Mouse (Mus musculus): Measurements from ENCODE around the gene Iqcg. TPM values are rescaled to one million over a fixed set of nuclear protein-coding genes. Genes with fewer than 3 reads are reported as not detected.

The Iqcg gene
- total RNA-seq, 1 experiment = 11.3 TPM

- H3K27ac ChIP-seq (ENCODE audit: insufficient read depth, low read depth, low read length, poor library complexity, severe bottlenecking) = no peak overlapping the region
- 0 out of 4 replicates have a peak, but pooled peaks cover 0 to 4% of the 10 kb centered on the region in 2 experiments for H3K4me1 ChIP-seq (ENCODE audit: control insufficient read depth in 2 of 2, insufficient read depth in 2 of 2, low read length in 2 of 2, poor library complexity in 1 of 2)
- no peak for DNase-seq (ENCODE audit: low read depth, low spot score)
- no peaks in the 10 kb centered on the region for H3K9me3 ChIP-seq (ENCODE audit: control insufficient read depth, insufficient read depth, low read depth, low read length)
- in situ Hi-C loops (cut with MboI; ENCODE audit: low sequenced_read_pairs in 2 of 2, unreplicated experiment in 2 of 2) = no loop called here
- H3K36me3 ChIP-seq (ENCODE audit: control insufficient read depth, insufficient read depth, low read length, poor library complexity, severe bottlenecking) = peaks cover 18% of the 10 kb centered on the region
- H3K9ac ChIP-seq (ENCODE audit: insufficient read depth, low read depth, low read length, poor library complexity, severe bottlenecking) = no peak overlapping the region
- H3K4me3 ChIP-seq (ENCODE audit: insufficient read depth in 1 of 2, low read depth in 1 of 2, low read length in 2 of 2, poor library complexity in 1 of 2, severe bottlenecking in 1 of 2) = no peak overlapping the region
- TF ChIP-seq MAFK (IDR thresholded peaks at IDR 0.05; ENCODE audit: insufficient read depth, low read depth, low read length) (no peak), CHD2 (IDR thresholded peaks at IDR 0.05; ENCODE audit: low read depth, low read length) (no peak), ZNF384 (IDR thresholded peaks at IDR 0.05; ENCODE audit: low read depth, low read length) (no peak), HCFC1 (IDR thresholded peaks at IDR 0.05; ENCODE audit: borderline replicate concordance, insufficient read depth, low read length) (no peak), ZC3H11A (IDR thresholded peaks at IDR 0.05; ENCODE audit: borderline replicate concordance, low read depth, low read length) (no peak)
Measured at GRCm38 (mm10) chr16:33013801-33014200, 42.2 kb downstream of the Iqcg start.

- H3K27ac ChIP-seq (ENCODE audit: insufficient read depth, low read depth, low read length, poor library complexity, severe bottlenecking) = no peak overlapping the region
- H3K4me1 ChIP-seq (ENCODE audit: control insufficient read depth in 2 of 2, insufficient read depth in 2 of 2, low read length in 2 of 2, poor library complexity in 1 of 2) = 0 out of 4 replicates have a peak, but pooled peaks cover 0 to 4% of the 10 kb centered on the region in 2 experiments
- no peak overlapping the region for H3K9ac ChIP-seq (ENCODE audit: insufficient read depth, low read depth, low read length, poor library complexity, severe bottlenecking)
- in situ Hi-C loops (cut with MboI; ENCODE audit: low sequenced_read_pairs in 2 of 2, unreplicated experiment in 2 of 2) = no loop called here
- peaks cover 20% of the 10 kb centered on the region for H3K36me3 ChIP-seq (ENCODE audit: control insufficient read depth, insufficient read depth, low read length, poor library complexity, severe bottlenecking)
- no peak for TF ChIP-seq CHD2 (IDR thresholded peaks at IDR 0.05; ENCODE audit: low read depth, low read length)
- no peak for TF ChIP-seq ZNF384 (IDR thresholded peaks at IDR 0.05; ENCODE audit: low read depth, low read length)
- TF ChIP-seq HCFC1 (IDR thresholded peaks at IDR 0.05; ENCODE audit: borderline replicate concordance, insufficient read depth, low read length) = no peak
- no peak for TF ChIP-seq ZC3H11A (IDR thresholded peaks at IDR 0.05; ENCODE audit: borderline replicate concordance, low read depth, low read length)
- no peak for TF ChIP-seq MAFK (IDR thresholded peaks at IDR 0.05; ENCODE audit: insufficient read depth, low read depth, low read length)
- no peak overlapping the region for H3K4me3 ChIP-seq (ENCODE audit: insufficient read depth in 1 of 2, low read depth in 1 of 2, low read length in 2 of 2, poor library complexity in 1 of 2, severe bottlenecking in 1 of 2)
- H3K9me3 ChIP-seq (ENCODE audit: control insufficient read depth, insufficient read depth, low read depth, low read length) = no peaks in the 10 kb centered on the region
- no peak for DNase-seq (ENCODE audit: low read depth, low spot score)
Measured at GRCm38 (mm10) chr16:33010166-33010565, 45.9 kb downstream of the Iqcg start.

- Histone ChIP-seq H3K36me3 (ENCODE audit: control insufficient read depth, insufficient read depth, low read length, poor library complexity, severe bottlenecking) (peaks cover 14% of the 10 kb centered on the region), H3K9me3 (ENCODE audit: control insufficient read depth, insufficient read depth, low read depth, low read length) (no peaks in the 10 kb centered on the region), H3K4me1 (ENCODE audit: control insufficient read depth in 2 of 2, insufficient read depth in 2 of 2, low read length in 2 of 2, poor library complexity in 1 of 2) (0 out of 4 replicates have a peak, but pooled peaks cover 0 to 4% of the 10 kb centered on the region in 2 experiments), H3K4me3 (ENCODE audit: insufficient read depth in 1 of 2, low read depth in 1 of 2, low read length in 2 of 2, poor library complexity in 1 of 2, severe bottlenecking in 1 of 2) (no peak overlapping the region), H3K27ac (ENCODE audit: insufficient read depth, low read depth, low read length, poor library complexity, severe bottlenecking) (no peak overlapping the region), H3K9ac (ENCODE audit: insufficient read depth, low read depth, low read length, poor library complexity, severe bottlenecking) (no peak overlapping the region)
- in situ Hi-C loops (cut with MboI; ENCODE audit: low sequenced_read_pairs in 2 of 2, unreplicated experiment in 2 of 2) = no loop called here
- TF ChIP-seq ZC3H11A (IDR thresholded peaks at IDR 0.05; ENCODE audit: borderline replicate concordance, low read depth, low read length) = no peak
- no peak for TF ChIP-seq MAFK (IDR thresholded peaks at IDR 0.05; ENCODE audit: insufficient read depth, low read depth, low read length)
- TF ChIP-seq CHD2 (IDR thresholded peaks at IDR 0.05; ENCODE audit: low read depth, low read length) = no peak
- no peak for TF ChIP-seq HCFC1 (IDR thresholded peaks at IDR 0.05; ENCODE audit: borderline replicate concordance, insufficient read depth, low read length)
- TF ChIP-seq ZNF384 (IDR thresholded peaks at IDR 0.05; ENCODE audit: low read depth, low read length) = no peak
- DNase-seq (ENCODE audit: low read depth, low spot score) = no peak
Measured at GRCm38 (mm10) chr16:33007436-33007835, 48.6 kb downstream of the Iqcg start.

- in situ Hi-C loops (cut with MboI; ENCODE audit: low sequenced_read_pairs in 2 of 2, unreplicated experiment in 2 of 2) = no loop called here
- Histone ChIP-seq H3K4me1 (ENCODE audit: control insufficient read depth in 2 of 2, insufficient read depth in 2 of 2, low read length in 2 of 2, poor library complexity in 1 of 2) (no peaks in the 10 kb centered on the region), H3K27ac (ENCODE audit: insufficient read depth, low read depth, low read length, poor library complexity, severe bottlenecking) (no peak overlapping the region), H3K4me3 (ENCODE audit: insufficient read depth in 1 of 2, low read depth in 1 of 2, low read length in 2 of 2, poor library complexity in 1 of 2, severe bottlenecking in 1 of 2) (no peak overlapping the region), H3K36me3 (ENCODE audit: control insufficient read depth, insufficient read depth, low read length, poor library complexity, severe bottlenecking) (peaks cover 14% of the 10 kb centered on the region), H3K9me3 (ENCODE audit: control insufficient read depth, insufficient read depth, low read depth, low read length) (no peaks in the 10 kb centered on the region), H3K9ac (ENCODE audit: insufficient read depth, low read depth, low read length, poor library complexity, severe bottlenecking) (no peak overlapping the region)
- DNase-seq (ENCODE audit: low read depth, low spot score) = no peak
- TF ChIP-seq ZC3H11A (IDR thresholded peaks at IDR 0.05; ENCODE audit: borderline replicate concordance, low read depth, low read length) (no peak), HCFC1 (IDR thresholded peaks at IDR 0.05; ENCODE audit: borderline replicate concordance, insufficient read depth, low read length) (no peak), CHD2 (IDR thresholded peaks at IDR 0.05; ENCODE audit: low read depth, low read length) (no peak), MAFK (IDR thresholded peaks at IDR 0.05; ENCODE audit: insufficient read depth, low read depth, low read length) (no peak), ZNF384 (IDR thresholded peaks at IDR 0.05; ENCODE audit: low read depth, low read length) (no peak)
Measured at GRCm38 (mm10) chr16:33006888-33007287, 49.1 kb downstream of the Iqcg start.

GRCm38 (mm10) chr16:33005216-33005615 is 50.8 kb downstream of the Iqcg start:
- H3K9me3 ChIP-seq (ENCODE audit: control insufficient read depth, insufficient read depth, low read depth, low read length) = no peaks in the 10 kb centered on the region
- DNase-seq (ENCODE audit: low read depth, low spot score) = no peak
- H3K27ac ChIP-seq (ENCODE audit: insufficient read depth, low read depth, low read length, poor library complexity, severe bottlenecking) = no peak overlapping the region
- no peaks in the 10 kb centered on the region for H3K4me1 ChIP-seq (ENCODE audit: control insufficient read depth in 2 of 2, insufficient read depth in 2 of 2, low read length in 2 of 2, poor library complexity in 1 of 2)
- peaks cover 12% of the 10 kb centered on the region for H3K36me3 ChIP-seq (ENCODE audit: control insufficient read depth, insufficient read depth, low read length, poor library complexity, severe bottlenecking)
- in situ Hi-C loops (cut with MboI; ENCODE audit: low sequenced_read_pairs in 2 of 2, unreplicated experiment in 2 of 2) = no loop called here
- TF ChIP-seq ZC3H11A (IDR thresholded peaks at IDR 0.05; ENCODE audit: borderline replicate concordance, low read depth, low read length) = no peak
- TF ChIP-seq ZNF384 (IDR thresholded peaks at IDR 0.05; ENCODE audit: low read depth, low read length) = no peak
- TF ChIP-seq MAFK (IDR thresholded peaks at IDR 0.05; ENCODE audit: insufficient read depth, low read depth, low read length) = no peak
- no peak for TF ChIP-seq HCFC1 (IDR thresholded peaks at IDR 0.05; ENCODE audit: borderline replicate concordance, insufficient read depth, low read length)
- no peak for TF ChIP-seq CHD2 (IDR thresholded peaks at IDR 0.05; ENCODE audit: low read depth, low read length)
- no peak overlapping the region for H3K4me3 ChIP-seq (ENCODE audit: insufficient read depth in 1 of 2, low read depth in 1 of 2, low read length in 2 of 2, poor library complexity in 1 of 2, severe bottlenecking in 1 of 2)
- no peak overlapping the region for H3K9ac ChIP-seq (ENCODE audit: insufficient read depth, low read depth, low read length, poor library complexity, severe bottlenecking)

All from ES-E14 (cell line).